Mouse (Mus musculus) kidney, postnatal 0 days (tissue): Measurements from ENCODE around the gene Irf4. TPM values are rescaled to one million over a fixed set of nuclear protein-coding genes. Genes with fewer than 3 reads are reported as not detected.

Experiments used
- ATAC-seq: fragments of 200-750 bp; cut with Nextera tagmentation; replicated peaks from 2 replicates; pipeline ENCODE4 v1.8.0; 2017; ENCODE audit warnings: low read depth, moderate number of reproducible peaks, moderate TSS enrichment, moderate library complexity; ENCODE audit not compliant: low FRiP score
- DNase-seq: peaks from one replicate; pipeline ENCODE4 v3.0.0-alpha.2; 2016; ENCODE audit warnings: low spot score
- H3K27ac ChIP-seq: fragments of 300-500 bp; sonication (generic); 2 replicates; pipeline ENCODE4 v1.5.1; 2014; ENCODE audit warnings: mild to moderate bottlenecking
- H3K27me3 ChIP-seq: fragments of 300-500 bp; sonication (generic); 2 replicates; pipeline ENCODE4 v1.6.1; 2014; ENCODE audit warnings: low read length, mixed read lengths; ENCODE audit not compliant: insufficient read depth
- H3K36me3 ChIP-seq: fragments of 300-500 bp; sonication (generic); 2 replicates; pipeline ENCODE4 v1.6.1; 2014; ENCODE audit warnings: low read length, mixed read lengths; ENCODE audit not compliant: insufficient read depth
- H3K4me1 ChIP-seq: fragments of 300-500 bp; sonication (generic); replicated peaks from 2 replicates; pipeline ENCODE4 v1.6.1; 2014; ENCODE audit warnings: antibody characterized with exemption, low read length, mixed read lengths; ENCODE audit not compliant: insufficient read depth
- H3K4me2 ChIP-seq: fragments of 300-500 bp; sonication (generic); 2 replicates; pipeline ENCODE4 v1.6.1; 2014; ENCODE audit warnings: mild to moderate bottlenecking, low read length, moderate library complexity, mixed read lengths
- H3K4me3 ChIP-seq: fragments of 300-500 bp; sonication (generic); replicated peaks from 2 replicates; pipeline ENCODE4 v1.5.1; 2014; ENCODE audit warnings: low read depth, low read length
- H3K9ac ChIP-seq: fragments of 300-500 bp; sonication (generic); 2 replicates; pipeline ENCODE4 v1.6.1; 2014; ENCODE audit warnings: low read depth, low read length
- H3K9me3 ChIP-seq: fragments of 300-500 bp; sonication (generic); replicated peaks from 2 replicates; pipeline ENCODE4 v1.6.1; 2016; ENCODE audit warnings: low read length, inconsistent platforms, mixed read lengths
- CTCF ChIP-seq: IDR thresholded peaks from 2 replicates; pipeline ENCODE4 v1.5.1; 2016; ENCODE audit warnings: antibody characterized with exemption, low read depth, mild to moderate bottlenecking, moderate library complexity
- WGBS: fragments of 180-500 bp; shearing (Covaris S2); extraction: QIAGEN DNeasy Blood & Tissue Kit; methylation state at CpG from one replicate; pipeline ENCODE4 v1.1.7; 2014; 5-methylcytosine and 5-hydroxymethylcytosine counted together
- polyA plus RNA-seq: library from polyadenylated mRNA; unstranded; fragments of >200 nt; fragmentation: Nextera tagmentation; extraction: Ambion mirVana; gene quantifications from 2 replicates; pipeline ENCODE4 v1.2.1, GENCODE M21; 2015

Irf4 gene
- polyA plus RNA-seq, 1 experiment from 2014 or later, result 0.09 TPM

DNA sequence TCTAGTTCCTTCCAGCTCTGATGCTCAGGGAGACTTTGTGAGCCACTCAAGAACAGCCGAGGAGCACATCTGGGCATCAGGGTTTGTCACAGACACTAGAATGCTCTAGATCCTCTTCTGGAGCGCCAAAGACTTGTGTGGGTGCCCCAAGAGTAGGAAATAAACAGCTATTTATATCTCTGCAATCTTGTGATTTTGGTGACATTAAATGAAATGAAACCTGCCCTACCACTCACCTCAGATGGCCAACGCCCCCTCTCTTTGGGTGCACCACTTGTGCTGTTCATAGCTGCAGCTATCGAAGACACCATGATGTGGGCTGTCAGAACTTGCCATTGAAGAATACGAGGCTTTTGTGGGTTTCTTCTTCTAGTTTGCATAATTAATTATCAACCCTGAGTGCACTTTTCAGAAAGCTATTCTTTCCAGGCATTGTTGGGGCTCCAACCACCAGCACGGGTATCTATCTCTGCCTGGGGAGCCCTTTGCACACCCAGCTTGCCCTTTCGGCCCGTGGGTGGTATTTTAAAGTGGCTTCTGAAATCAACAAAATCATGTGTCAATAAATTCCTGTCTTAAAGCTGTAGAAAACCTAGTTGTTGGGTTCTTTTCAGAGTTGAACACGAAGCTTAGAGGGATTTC is 7.1 kb downstream of the Irf4 start:
- no peak for TF ChIP-seq CTCF
- no peaks in the 10 kb centered on the region for H3K9me3 ChIP-seq
- WGBS, result 78% methylated on average over 9 of the region's 9 CpGs

GRCm38 (mm10) chr13:30757264-30757900 is 8.4 kb downstream of the Irf4 start:
- no peak overlapping the region for H3K4me3 ChIP-seq
- no peak overlapping the region for H3K27ac ChIP-seq
- 84% methylated on average over 14 of the region's 14 CpGs for WGBS
- ATAC-seq, result no peak
- no peak for TF ChIP-seq CTCF
- no peak overlapping the region for H3K9ac ChIP-seq
- no peak overlapping the region for H3K4me2 ChIP-seq
- no peaks in the 10 kb centered on the region for H3K36me3 ChIP-seq
- no peaks in the 10 kb centered on the region for H3K9me3 ChIP-seq
- no peaks in the 10 kb centered on the region for H3K4me1 ChIP-seq
- DNase-seq, result no peak
- no peaks in the 10 kb centered on the region for H3K27me3 ChIP-seq

More for the DNA sequence above, 7.1 kb downstream of the Irf4 start:
- Histone ChIP-seq H3K36me3 (no peaks in the 10 kb centered on the region), H3K9ac (no peak overlapping the region), H3K27me3 (peaks cover 11% of the 10 kb centered on the region), H3K27ac (no peak overlapping the region), H3K4me2 (no peak overlapping the region), H3K4me3 (no peak overlapping the region), H3K4me1 (no peaks in the 10 kb centered on the region)
- no peak for ATAC-seq
- DNase-seq, result no peak

GRCm38 (mm10) chr13:30758789-30759381 is 9.9 kb downstream of the Irf4 start:
- 59% methylated on average over 11 of the region's 11 CpGs for WGBS
- no peaks in the 10 kb centered on the region for H3K27me3 ChIP-seq
- DNase-seq (no peak), ATAC-seq (no peak)
- H3K9me3 ChIP-seq, result no peaks in the 10 kb centered on the region
- TF ChIP-seq CTCF, result no peak
- no peaks in the 10 kb centered on the region for H3K4me1 ChIP-seq
- no peaks in the 10 kb centered on the region for H3K36me3 ChIP-seq
- no peak overlapping the region for H3K4me2 ChIP-seq
- H3K4me3 ChIP-seq, result no peak overlapping the region
- H3K27ac ChIP-seq, result no peak overlapping the region
- no peak overlapping the region for H3K9ac ChIP-seq

- no peak for TF ChIP-seq CTCF
- no peak overlapping the region for H3K4me2 ChIP-seq
- no peaks in the 10 kb centered on the region for H3K4me1 ChIP-seq
- no peak for ATAC-seq
- H3K9me3 ChIP-seq, result no peaks in the 10 kb centered on the region
- no peak for DNase-seq
- no peaks in the 10 kb centered on the region for H3K36me3 ChIP-seq
- 66% methylated on average over 3 of the region's 3 CpGs for WGBS
- H3K4me3 ChIP-seq, result no peak overlapping the region
- H3K27me3 ChIP-seq, result no peaks in the 10 kb centered on the region
- H3K9ac ChIP-seq, result no peak overlapping the region
- H3K27ac ChIP-seq, result no peak overlapping the region
These were observed 11.5 kb downstream of the Irf4 start for GRCm38 (mm10) chr13:30760374-30761090.

DNA sequence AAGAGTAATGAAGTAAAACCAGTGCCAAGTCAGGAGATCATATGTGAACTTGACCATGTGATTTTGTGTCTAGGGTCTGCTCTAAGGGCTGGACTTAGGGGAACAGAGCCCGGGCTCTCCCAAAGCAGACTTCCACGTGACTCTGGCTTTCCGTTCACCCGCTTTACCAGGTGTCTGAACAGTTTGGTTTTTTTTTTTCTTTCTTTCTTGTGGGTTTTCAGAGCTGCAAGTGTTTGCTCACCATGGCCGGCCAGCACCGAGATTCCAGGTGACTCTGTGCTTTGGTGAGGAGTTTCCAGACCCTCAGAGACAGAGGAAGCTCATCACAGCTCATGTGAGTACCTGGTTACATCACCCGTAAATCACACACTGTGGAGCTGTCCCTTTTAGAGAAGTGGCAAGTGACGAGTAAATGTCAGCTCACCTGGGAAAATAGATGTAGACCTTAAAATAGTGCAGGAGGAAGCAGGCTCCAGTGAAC is 12.2 kb downstream of the Irf4 start:
- Histone ChIP-seq H3K9me3 (no peaks in the 10 kb centered on the region), H3K27me3 (no peaks in the 10 kb centered on the region), H3K36me3 (no peaks in the 10 kb centered on the region), H3K4me2 (no peak overlapping the region), H3K4me3 (no peak overlapping the region), H3K9ac (no peak overlapping the region), H3K4me1 (no peaks in the 10 kb centered on the region), H3K27ac (no peak overlapping the region)
- no peak for DNase-seq
- no peak for TF ChIP-seq CTCF
- 85% methylated on average over 8 of the region's 8 CpGs for WGBS
- no peak for ATAC-seq

- Histone ChIP-seq H3K4me1 (no peaks in the 10 kb centered on the region), H3K9ac (no peak overlapping the region), H3K36me3 (no peaks in the 10 kb centered on the region), H3K4me3 (no peak overlapping the region), H3K27ac (no peak overlapping the region), H3K27me3 (no peaks in the 10 kb centered on the region), H3K9me3 (no peaks in the 10 kb centered on the region), H3K4me2 (no peak overlapping the region)
- DNase-seq (no peak), ATAC-seq (no peak)
- WGBS, result 82% methylated on average over 4 of the region's 4 CpGs
- TF ChIP-seq CTCF, result no peak
These were observed 13.2 kb downstream of the Irf4 start for GRCm38 (mm10) chr13:30762224-30762623.
